Mouse (Mus musculus): ENCODE measurements around the gene Aacs.

DNA sequence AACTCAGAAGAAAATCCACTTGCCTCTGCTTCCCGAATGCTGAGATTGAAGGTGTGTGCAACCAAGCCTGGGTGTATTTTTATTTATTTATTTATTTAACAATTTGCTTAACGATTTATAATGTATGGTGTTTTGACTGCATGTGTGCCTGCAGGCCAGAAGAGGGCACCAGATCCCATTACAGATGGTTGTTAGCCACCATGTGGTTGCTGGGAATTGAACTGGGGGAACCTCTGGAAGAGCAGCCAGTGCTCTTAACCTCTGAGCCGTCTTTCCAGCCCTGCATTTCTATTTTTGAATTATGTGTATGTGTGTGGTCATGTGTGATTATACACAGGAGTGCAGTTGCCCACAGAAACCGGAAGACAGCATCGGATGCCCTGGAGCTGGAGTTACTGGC is 32.3 kb upstream of the Aacs start:
- TF ChIP-seq TAL1 (IDR thresholded peaks at IDR 0.05; ENCODE audit: low read length) (no peak), GATA1 (IDR thresholded peaks at IDR 0.05; ENCODE audit: low read length) (no peak)
